Mouse (Mus musculus) cerebral cortex, adult 2 months (tissue): Measurements from ENCODE around the gene Spocd1.

ENCODE experiments used
- WGBS: fragments of 180-500 bp; shearing (Covaris S2); methylation state at CpG from one replicate; pipeline ENCODE4 v1.1.7; 2018; 5-methylcytosine and 5-hydroxymethylcytosine counted together

Gene Spocd1

GRCm38 (mm10) chr4:130002157-130002556 is 73.1 kb downstream of the Spocd1 start:
- WGBS, result 50% methylated on average over 10 of the region's 10 CpGs

GRCm38 (mm10) chr4:130005593-130005992 is 76.5 kb downstream of the Spocd1 start:
- WGBS, result 52% methylated on average over 9 of the region's 9 CpGs

- 31% methylated on average over 25 of the region's 25 CpGs for WGBS
These were observed 77.5 kb downstream of the Spocd1 start for GRCm38 (mm10) chr4:130006533-130006932.
